Mouse (Mus musculus): ENCODE results near the gene Magi2.

Magi2 gene

GRCm38 (mm10) chr5:20653425-20654185 is 1426.8 kb downstream of the Magi2 start:
- no peak for DNase-seq (ENCODE audit: low spot score in 2 of 2)

- no peak for DNase-seq (ENCODE audit: low spot score in 2 of 2)
Measured at GRCm38 (mm10) chr5:20654766-20655472, 1428.1 kb downstream of the Magi2 start.

- DNase-seq (ENCODE audit: low spot score in 2 of 2), result no peak
Measured at GRCm38 (mm10) chr5:20657056-20657455, 1430.2 kb downstream of the Magi2 start.

GRCm38 (mm10) chr5:20667601-20668000 is 1440.8 kb downstream of the Magi2 start:
- no peak for DNase-seq (ENCODE audit: low spot score in 2 of 2)

GRCm38 (mm10) chr5:20668736-20669355 is 1442.0 kb downstream of the Magi2 start:
- DNase-seq (ENCODE audit: low spot score in 2 of 2), result no peak

GRCm38 (mm10) chr5:20669456-20669855 is 1442.6 kb downstream of the Magi2 start:
- DNase-seq (ENCODE audit: low spot score in 2 of 2), result no peak

GRCm38 (mm10) chr5:20671826-20672225 is 1445.0 kb downstream of the Magi2 start:
- DNase-seq (ENCODE audit: low spot score in 2 of 2), result no peak

GRCm38 (mm10) chr5:20674523-20674922 is 1447.7 kb downstream of the Magi2 start:
- peak; percentile 6 to 34 for DNase-seq (ENCODE audit: low spot score in 2 of 2)

GRCm38 (mm10) chr5:20675163-20675665 is 1448.4 kb downstream of the Magi2 start:
- no peak for DNase-seq (ENCODE audit: low spot score in 2 of 2)

GRCm38 (mm10) chr5:20676193-20676871 is 1449.5 kb downstream of the Magi2 start:
- no peak for DNase-seq (ENCODE audit: low spot score in 2 of 2)

GRCm38 (mm10) chr5:20677246-20677645 is 1450.4 kb downstream of the Magi2 start:
- DNase-seq (ENCODE audit: low spot score in 2 of 2), result no peak

- no peak for DNase-seq (ENCODE audit: low spot score in 2 of 2)
Measured at GRCm38 (mm10) chr5:20678573-20678972, 1451.7 kb downstream of the Magi2 start.

- DNase-seq (ENCODE audit: low spot score in 2 of 2), result no peak
Measured at GRCm38 (mm10) chr5:20679920-20680319, 1453.1 kb downstream of the Magi2 start.

GRCm38 (mm10) chr5:20680833-20681530 is 1454.1 kb downstream of the Magi2 start:
- DNase-seq (ENCODE audit: low spot score in 2 of 2), result no peak

- DNase-seq (ENCODE audit: low spot score in 2 of 2), result no peak
Measured at GRCm38 (mm10) chr5:20681660-20682059, 1454.8 kb downstream of the Magi2 start.

GRCm38 (mm10) chr5:20682208-20682607 is 1455.4 kb downstream of the Magi2 start:
- DNase-seq (ENCODE audit: low spot score in 2 of 2), result no peak

GRCm38 (mm10) chr5:20684112-20684511 is 1457.3 kb downstream of the Magi2 start:
- DNase-seq (ENCODE audit: low spot score in 2 of 2), result no peak

- DNase-seq (ENCODE audit: low spot score in 2 of 2), result no peak
Measured at GRCm38 (mm10) chr5:20692230-20692629, 1465.4 kb downstream of the Magi2 start.

GRCm38 (mm10) chr5:20699116-20699515 is 1472.3 kb downstream of the Magi2 start:
- no peak for DNase-seq (ENCODE audit: low spot score in 2 of 2)

GRCm38 (mm10) chr5:20701483-20702421 is 1474.9 kb downstream of the Magi2 start:
- DNase-seq (ENCODE audit: low spot score in 2 of 2), result peak; percentile 72 to 86
